Mouse (Mus musculus) liver, embryonic 11.5 days (tissue): Measurements from ENCODE around the gene Fasl. TPM values are rescaled to one million over a fixed set of nuclear protein-coding genes. Genes with fewer than 3 reads are reported as not detected.
A peak's percentile ranks its signal among the peaks of the same experiment; 100 is the strongest.

Source experiments
- ATAC-seq: fragments of 200-750 bp; cut with Nextera tagmentation; replicated peaks from 2 replicates; pipeline ENCODE4 v1.8.0; 2017; ENCODE audit warnings: moderate number of reproducible peaks, mild to moderate bottlenecking, moderate TSS enrichment, moderate library complexity; ENCODE audit not compliant: low FRiP score
- DNase-seq: peaks from one replicate; pipeline ENCODE4 v3.0.0-alpha.2; 2017; ENCODE audit warnings: low spot score
- H3K27ac ChIP-seq: fragments of 300-500 bp; sonication (generic); 2 replicates; pipeline ENCODE4 v1.5.1; 2014; ENCODE audit warnings: mild to moderate bottlenecking, low read depth, low read length, control low read depth
- H3K27me3 ChIP-seq: fragments of 300-500 bp; sonication (generic); replicated peaks from 2 replicates; pipeline ENCODE4 v1.6.1; 2014; ENCODE audit warnings: low read length, mixed read lengths; ENCODE audit not compliant: control insufficient read depth, insufficient read depth
- H3K36me3 ChIP-seq: fragments of 300-500 bp; sonication (generic); 2 replicates; pipeline ENCODE4 v1.6.1; 2014; ENCODE audit warnings: mild to moderate bottlenecking, low read length, moderate library complexity, mixed read lengths; ENCODE audit not compliant: control insufficient read depth, insufficient read depth
- H3K4me1 ChIP-seq: fragments of 300-500 bp; sonication (generic); replicated peaks from 2 replicates; pipeline ENCODE4 v1.6.1; 2014; ENCODE audit warnings: low read length, mixed read lengths; ENCODE audit not compliant: control insufficient read depth, insufficient read depth
- H3K4me2 ChIP-seq: fragments of 300-500 bp; sonication (generic); 2 replicates; pipeline ENCODE4 v1.6.1; 2014; ENCODE audit warnings: mild to moderate bottlenecking, control low read depth, moderate library complexity
- H3K4me3 ChIP-seq: fragments of 300-500 bp; sonication (generic); 2 replicates; pipeline ENCODE4 v1.5.1; 2014; ENCODE audit warnings: low read depth, low read length, control low read depth
- H3K9ac ChIP-seq: fragments of 300-500 bp; sonication (generic); 2 replicates; pipeline ENCODE4 v1.6.1; 2014; ENCODE audit warnings: low read depth, low read length, control low read depth
- H3K9me3 ChIP-seq: fragments of 300-500 bp; sonication (generic); 2 replicates; pipeline ENCODE4 v1.6.1; 2016; ENCODE audit warnings: low read length, inconsistent platforms, mixed read lengths; ENCODE audit not compliant: control insufficient read depth
- WGBS: fragments of 180-500 bp; shearing (Covaris S2); extraction: QIAGEN DNeasy Blood & Tissue Kit; methylation state at CpG from one replicate; pipeline ENCODE4 v1.1.7; 2014; 5-methylcytosine and 5-hydroxymethylcytosine counted together
- polyA plus RNA-seq: library from polyadenylated mRNA; unstranded; fragments of >200 nt; fragmentation: Nextera tagmentation; extraction: Ambion mirVana; gene quantifications from 2 replicates; pipeline ENCODE4 v1.2.1, GENCODE M21; 2014

The Fasl gene
- polyA plus RNA-seq, 1 experiment from 2014 or later: not detected

DNA sequence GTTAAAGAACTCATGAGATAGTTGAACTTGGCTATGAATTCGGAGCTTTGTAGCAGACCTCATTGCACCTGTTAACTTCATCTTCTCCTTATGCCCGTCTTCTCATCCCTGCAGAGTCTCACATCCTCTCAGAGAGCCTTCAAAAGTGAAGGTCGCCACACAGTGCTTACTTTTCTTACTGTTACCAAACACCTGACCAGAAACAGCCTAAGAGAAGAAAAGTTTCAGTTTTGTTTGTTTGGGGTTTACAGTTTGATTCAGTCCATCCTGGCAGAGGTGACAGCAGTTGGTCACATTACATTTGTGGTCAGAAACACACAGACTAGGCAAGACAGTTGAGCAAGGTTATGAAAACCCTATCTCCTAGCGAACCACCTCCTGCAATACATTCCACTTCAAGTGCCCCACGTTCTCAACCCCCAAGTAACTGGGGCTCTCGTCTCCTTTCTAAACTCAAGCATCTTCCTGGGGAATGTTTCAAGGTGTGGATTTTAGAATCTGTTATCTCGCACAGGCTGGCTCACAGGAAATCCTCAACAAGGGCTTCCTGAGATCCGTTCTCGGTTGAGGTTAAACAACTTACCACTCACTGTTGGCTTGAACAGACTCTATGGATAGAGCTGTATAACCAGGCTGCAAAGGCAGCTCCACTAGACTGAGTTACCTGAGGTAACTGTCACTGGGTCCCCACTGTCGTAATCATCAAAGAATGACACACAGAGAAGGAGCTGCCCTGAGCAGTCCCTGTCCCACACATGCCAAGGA, 6.3 kb upstream of the Fasl start:
- Histone ChIP-seq H3K9me3 (no peaks in the 10 kb centered on the region), H3K4me3 (no peak overlapping the region), H3K4me1 (peaks cover 13% of the 10 kb centered on the region), H3K27me3 (no peaks in the 10 kb centered on the region), H3K27ac (no peak overlapping the region), H3K36me3 (no peaks in the 10 kb centered on the region), H3K4me2 (no peak overlapping the region), H3K9ac (no peak overlapping the region)
- no peak for DNase-seq
- 55% methylated on average over 10 of the region's 10 CpGs for WGBS
- ATAC-seq: no peak

DNA sequence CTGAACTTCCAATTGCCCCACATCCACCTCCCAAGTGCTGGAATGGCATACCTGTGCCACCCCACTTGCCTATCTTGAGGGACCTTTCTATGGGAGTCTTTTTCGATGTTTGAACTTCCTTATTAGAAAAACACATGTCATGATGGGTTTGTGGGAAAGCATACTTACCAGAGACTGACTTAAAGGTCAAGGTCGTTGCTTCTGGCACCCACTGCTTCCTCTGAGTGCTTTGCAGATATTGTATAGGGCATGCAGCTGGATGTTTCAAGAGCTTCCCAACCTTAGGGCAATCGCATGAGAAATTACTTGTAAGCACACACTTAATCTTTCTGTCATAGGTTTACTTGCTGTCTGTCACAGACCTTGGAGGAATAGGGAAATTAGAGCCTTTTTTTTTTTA, 5.0 kb upstream of the Fasl start:
- no peak for DNase-seq
- ATAC-seq: no peak
- Histone ChIP-seq H3K27ac (no peak overlapping the region), H3K9ac (no peak overlapping the region), H3K9me3 (no peaks in the 10 kb centered on the region), H3K4me3 (no peak overlapping the region), H3K4me2 (no peak overlapping the region), H3K4me1 (peaks cover 13% of the 10 kb centered on the region), H3K27me3 (no peaks in the 10 kb centered on the region), H3K36me3 (no peaks in the 10 kb centered on the region)
- WGBS: 60% methylated on average over 3 of the region's 3 CpGs

GRCm38 (mm10) chr1:161792687-161792969, 4.3 kb upstream of the Fasl start:
- peak; percentile 86 for ATAC-seq
- H3K4me3 ChIP-seq: no peak overlapping the region
- peak overlapping the region; percentile 54 for H3K4me2 ChIP-seq
- H3K36me3 ChIP-seq: no peaks in the 10 kb centered on the region
- H3K9me3 ChIP-seq: no peaks in the 10 kb centered on the region
- H3K27me3 ChIP-seq: no peaks in the 10 kb centered on the region
- no peak overlapping the region for H3K9ac ChIP-seq
- H3K4me1 ChIP-seq: peaks cover 13% of the 10 kb centered on the region
- WGBS: 55% methylated on average over 4 of the region's 4 CpGs
- no peak for DNase-seq
- peak overlapping the region; percentile 78 for H3K27ac ChIP-seq

GRCm38 (mm10) chr1:161791854-161792686, 3.8 kb upstream of the Fasl start:
- Histone ChIP-seq H3K27me3 (no peaks in the 10 kb centered on the region), H3K36me3 (no peaks in the 10 kb centered on the region), H3K9ac (no peak overlapping the region), H3K4me1 (peaks cover 13% of the 10 kb centered on the region), H3K27ac (peak overlapping the region; percentile 78), H3K4me2 (peak overlapping the region; percentile 54), H3K9me3 (no peaks in the 10 kb centered on the region), H3K4me3 (no peak overlapping the region)
- DNase-seq (no peak), ATAC-seq (peak; percentile 95)
- 64% methylated on average over 8 of the region's 8 CpGs for WGBS

DNA sequence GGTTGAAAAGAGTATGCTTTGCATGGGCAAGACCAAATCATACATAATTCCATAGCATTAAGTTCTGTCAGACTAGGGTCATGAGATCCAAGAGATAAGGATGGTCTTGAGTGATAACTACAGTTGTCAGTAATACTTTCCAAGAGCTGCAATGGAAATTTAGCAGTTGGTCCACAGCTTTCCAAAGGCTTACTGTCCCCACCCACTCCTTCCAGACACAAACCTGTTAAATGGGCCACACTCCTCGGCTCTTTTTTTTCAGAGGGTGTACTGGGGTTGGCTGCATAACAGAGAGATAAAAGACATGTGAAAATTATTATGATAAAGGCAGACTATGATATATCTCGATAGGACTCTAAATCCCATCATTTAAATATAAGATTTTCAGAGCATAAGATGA, 5.6 kb downstream of the Fasl start:
- ATAC-seq (no peak), DNase-seq (no peak)
- Histone ChIP-seq H3K36me3 (no peaks in the 10 kb centered on the region), H3K27me3 (no peaks in the 10 kb centered on the region), H3K4me3 (no peak overlapping the region), H3K4me1 (no peaks in the 10 kb centered on the region), H3K9me3 (no peaks in the 10 kb centered on the region), H3K27ac (no peak overlapping the region), H3K4me2 (no peak overlapping the region), H3K9ac (no peak overlapping the region)
- 73% methylated on average over 2 of the region's 2 CpGs for WGBS

GRCm38 (mm10) chr1:161781594-161781993, 6.7 kb downstream of the Fasl start:
- Histone ChIP-seq H3K27ac (no peak overlapping the region), H3K9me3 (no peaks in the 10 kb centered on the region), H3K9ac (no peak overlapping the region), H3K27me3 (no peaks in the 10 kb centered on the region), H3K36me3 (no peaks in the 10 kb centered on the region), H3K4me3 (no peak overlapping the region), H3K4me2 (no peak overlapping the region), H3K4me1 (no peaks in the 10 kb centered on the region)
- ATAC-seq (no peak), DNase-seq (no peak)
- 77% methylated on average over 5 of the region's 5 CpGs for WGBS

GRCm38 (mm10) chr1:161779057-161779456, 9.2 kb downstream of the Fasl start:
- H3K27me3 ChIP-seq: no peaks in the 10 kb centered on the region
- no peak overlapping the region for H3K27ac ChIP-seq
- no peaks in the 10 kb centered on the region for H3K4me1 ChIP-seq
- no peak overlapping the region for H3K9ac ChIP-seq
- no peaks in the 10 kb centered on the region for H3K9me3 ChIP-seq
- DNase-seq (no peak), ATAC-seq (no peak)
- H3K36me3 ChIP-seq: no peaks in the 10 kb centered on the region
- H3K4me3 ChIP-seq: no peak overlapping the region
- H3K4me2 ChIP-seq: no peak overlapping the region

- ATAC-seq: no peak
- Histone ChIP-seq H3K9ac (no peak overlapping the region), H3K4me2 (no peak overlapping the region), H3K4me1 (no peaks in the 10 kb centered on the region), H3K4me3 (no peak overlapping the region), H3K27ac (no peak overlapping the region), H3K36me3 (no peaks in the 10 kb centered on the region), H3K9me3 (no peaks in the 10 kb centered on the region), H3K27me3 (no peaks in the 10 kb centered on the region)
- DNase-seq: no peak
- 83% methylated on average over 6 of the region's 6 CpGs for WGBS
Observed at GRCm38 (mm10) chr1:161775151-161775550, 13.1 kb downstream of the Fasl start.

DNA sequence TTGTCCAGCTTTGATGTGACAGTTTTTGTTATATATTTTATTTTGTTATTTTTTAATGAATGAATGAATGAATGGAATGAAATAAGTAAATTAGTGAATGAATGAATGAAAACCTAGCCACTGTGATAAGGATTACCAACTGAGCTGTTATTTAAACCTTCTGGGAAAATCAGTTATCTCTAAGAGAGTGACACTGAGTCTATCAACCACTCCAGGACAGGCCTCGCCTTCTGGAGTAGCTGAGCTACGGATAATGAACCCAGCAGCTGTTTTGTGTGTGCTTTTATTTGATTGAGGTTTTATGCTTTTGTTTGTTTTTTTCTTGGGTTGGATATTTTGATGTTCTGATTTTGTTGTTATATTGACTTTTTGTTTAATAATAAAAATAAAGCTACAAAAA, 17.0 kb downstream of the Fasl start:
- no peak overlapping the region for H3K9ac ChIP-seq
- no peak overlapping the region for H3K27ac ChIP-seq
- H3K9me3 ChIP-seq: no peaks in the 10 kb centered on the region
- H3K4me1 ChIP-seq: peaks cover 3% of the 10 kb centered on the region; the same call in 1 of the 2 replicates
- WGBS: 37% methylated on average over 2 of the region's 2 CpGs
- peak; percentile 73 for ATAC-seq
- DNase-seq: no peak
- H3K4me2 ChIP-seq: no peak overlapping the region
- no peaks in the 10 kb centered on the region for H3K36me3 ChIP-seq
- H3K27me3 ChIP-seq: no peaks in the 10 kb centered on the region
- H3K4me3 ChIP-seq: no peak overlapping the region
